Mouse (Mus musculus) left cerebral cortex, postnatal 14 days (tissue): ENCODE results near the gene Cyp2u1. TPM values are rescaled to one million over a fixed set of nuclear protein-coding genes. Genes with fewer than 3 reads are reported as not detected.
A peak's percentile ranks its signal among the peaks of the same experiment; 100 is the strongest.
"Not testable (repeated sequence)": the region's sequence is repeated elsewhere in the genome, so short reads cannot be mapped to it uniquely, and the experiment has no call there.

Source experiments
- DNase-seq, 2 experiments: peaks; one replicate each; pipeline ENCODE4 v3.0.0; 2021 to 2022; ENCODE audit warnings: low spot score in 2 of 2, mixed read lengths in 1 of 2
- intact Hi-C: fragments of 180-260 bp; cut with DNase I; formaldehyde crosslinking; loops from one replicate; pipeline ENCODE4 v1.15.1; 2025
- long read RNA-seq, 2 experiments: library from polyadenylated mRNA; stranded (forward); transcript quantifications; one replicate each; pipeline ENCODE4 v2.0.0; 2021
- total RNA-seq, 2 experiments: library from RNA; stranded (reverse); gene quantifications; 2 replicates each; pipeline ENCODE4 v1.2.3; 2021

Gene Cyp2u1
- total RNA-seq = 10 to 100 TPM; 14.0 to 17.4 TPM
- long read RNA-seq, experiment 1, full-length matches to known transcripts = 7 of 8 reads
- long read RNA-seq, experiment 1, partial matches to known transcripts = 0 of 8 reads
- long read RNA-seq, experiment 1, other reads (novel, unspliced or antisense) = 1 of 8 reads
- long read RNA-seq, experiment 2, partial matches to known transcripts = 1 of 7 reads
- long read RNA-seq, experiment 2, other reads (novel, unspliced or antisense) = 2 of 7 reads

DNA sequence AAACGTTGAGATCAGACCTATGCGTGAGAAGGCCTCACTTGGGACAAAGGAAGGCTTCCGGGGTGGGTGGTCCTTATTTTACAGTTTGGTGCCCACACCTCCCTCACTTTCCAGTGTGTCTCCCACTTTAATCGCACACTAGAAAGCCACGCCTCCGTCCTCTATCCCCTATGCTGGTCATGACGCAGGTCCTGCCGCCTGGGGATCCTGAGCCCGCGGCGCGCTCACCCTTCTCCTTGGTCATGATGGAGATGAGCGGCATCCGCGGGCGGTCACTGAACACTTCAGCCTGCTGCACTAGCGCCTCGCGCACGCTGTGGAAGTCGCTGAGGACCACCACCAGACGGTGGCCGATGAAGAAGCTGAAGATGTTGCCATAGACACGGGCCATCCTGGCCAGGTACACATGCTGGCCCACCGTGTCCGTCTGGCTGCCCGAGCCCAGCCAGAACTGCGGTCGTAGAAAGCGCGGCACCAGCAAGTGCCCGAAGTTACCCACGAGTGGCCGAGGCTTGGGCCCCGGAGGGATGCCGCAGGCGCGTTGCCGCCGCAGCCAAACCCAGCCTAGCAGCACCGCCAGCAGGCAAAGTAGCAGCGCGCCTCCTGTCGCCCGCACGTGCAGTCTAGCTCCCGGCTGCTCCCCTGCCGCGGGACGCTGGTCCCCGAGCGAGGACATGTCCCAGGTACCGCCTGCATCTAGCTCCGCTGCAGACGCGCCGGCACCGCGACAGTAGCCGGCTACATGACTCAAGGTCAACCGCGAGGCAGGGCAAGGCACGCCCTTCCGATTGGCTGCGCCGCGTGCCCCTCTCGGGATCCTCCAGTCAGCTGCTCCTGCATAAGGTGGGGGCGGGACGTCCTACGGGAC, at the start of gene Cyp2u1:
Gene Cyp2u1, minus strand, starts transcription at position 776 of the 868 bp plus-strand sequence.
- intact Hi-C loops = loop anchor here (5.0 kb wide), 1 partner anchor 250 kb away; no protein-coding TSS in a partner anchor
- DNase-seq = peak; percentile 91 to 92

DNA sequence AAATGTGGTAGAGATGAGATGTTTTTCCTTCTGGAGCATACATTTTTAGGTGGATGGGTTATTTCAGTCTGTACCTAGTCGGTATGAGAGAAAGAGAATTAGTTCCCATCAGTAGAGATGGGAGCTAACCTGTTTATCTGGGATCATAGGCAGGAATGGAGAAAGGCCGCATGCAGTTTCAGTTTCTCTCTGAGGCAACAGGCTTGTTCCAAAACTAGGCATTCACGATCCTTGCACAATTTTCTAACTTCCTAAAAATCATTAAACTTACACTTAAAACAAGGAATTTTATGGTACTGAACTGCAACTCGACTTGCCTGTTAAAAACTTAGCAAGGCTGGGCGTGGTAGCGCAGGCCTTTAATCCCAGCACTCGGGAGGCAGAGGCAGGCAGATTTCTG, 47.5 kb upstream of the Cyp2u1 start:
- intact Hi-C loops = no loop called here
- no peak for DNase-seq

DNA sequence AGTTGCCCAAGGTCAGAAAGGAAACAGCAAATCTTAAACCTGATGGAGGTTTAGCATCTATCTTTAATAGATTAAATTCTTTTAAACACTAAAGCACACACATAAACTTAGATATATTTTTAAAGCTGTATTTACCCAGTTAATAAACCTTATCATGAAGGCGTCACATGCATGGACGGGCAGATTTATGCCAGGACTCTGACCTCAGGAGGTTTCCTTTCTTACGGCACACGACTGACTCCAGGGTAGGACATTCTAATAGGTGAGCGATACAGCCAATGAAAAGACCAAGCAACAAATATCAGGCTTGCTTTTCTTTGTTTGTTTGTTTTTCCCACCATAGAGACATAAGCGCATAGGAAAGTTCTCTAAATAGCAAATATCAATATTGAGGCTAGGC, 46.0 kb upstream of the Cyp2u1 start:
- no peak for DNase-seq
- intact Hi-C loops = no loop called here

DNA sequence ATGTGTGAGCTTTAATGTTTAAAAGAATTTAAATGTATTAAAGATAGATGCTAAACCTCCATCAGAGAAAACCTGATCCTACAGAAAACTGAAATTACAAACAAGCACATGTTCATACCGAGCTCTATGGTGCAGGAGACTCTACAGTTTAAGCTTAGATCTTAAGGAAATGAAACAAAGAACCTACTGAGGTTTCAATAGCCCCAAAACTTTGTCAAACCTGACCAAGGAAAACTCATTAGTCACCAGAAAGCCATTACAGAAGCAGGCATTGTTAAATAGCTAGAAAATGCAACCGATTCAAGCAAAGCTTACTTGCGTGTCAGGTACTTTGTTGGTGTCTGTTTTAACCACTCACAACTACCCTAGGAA, 45.5 kb upstream of the Cyp2u1 start:
- intact Hi-C loops = no loop called here

DNA sequence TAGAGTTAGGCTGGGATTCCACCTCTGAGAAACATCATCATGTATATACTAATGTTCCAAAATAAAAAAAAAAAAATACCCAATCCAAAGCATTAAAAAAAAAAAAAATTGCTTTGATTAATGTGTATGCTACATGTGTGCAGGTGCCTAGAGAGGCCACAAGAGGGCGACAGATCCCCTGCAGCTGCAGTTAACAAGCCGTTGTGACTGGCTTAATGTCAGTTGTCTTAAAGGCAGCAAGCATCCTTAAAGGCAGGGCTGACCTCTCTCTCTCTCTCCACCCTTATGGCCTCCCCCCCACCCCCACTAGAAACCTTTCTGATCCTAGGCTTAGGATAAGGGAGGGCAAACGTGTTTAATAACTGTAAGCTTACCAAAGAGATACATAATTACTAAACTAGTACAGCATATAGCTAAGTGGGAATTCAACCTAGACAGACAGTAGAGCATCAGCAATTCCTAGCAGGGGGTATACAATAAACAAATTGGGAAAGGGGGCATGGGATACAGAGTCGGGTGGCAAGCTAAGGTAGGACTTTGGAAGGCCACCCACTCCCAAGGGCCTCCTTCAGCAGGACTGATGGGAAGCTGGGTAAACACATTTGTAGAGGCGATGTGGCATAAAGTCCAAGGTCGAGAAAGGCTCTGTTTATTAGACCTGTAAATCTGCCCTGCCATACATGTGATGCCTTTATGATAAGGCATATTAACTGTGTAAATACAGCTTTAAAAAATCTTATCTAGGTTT, 45.0 kb upstream of the Cyp2u1 start:
- peak in 1 of 2 experiments; percentile 12 for DNase-seq
- intact Hi-C loops = no loop called here

More for the DNA sequence above, 45.5 kb upstream of the Cyp2u1 start:
- DNase-seq = no peak

DNA sequence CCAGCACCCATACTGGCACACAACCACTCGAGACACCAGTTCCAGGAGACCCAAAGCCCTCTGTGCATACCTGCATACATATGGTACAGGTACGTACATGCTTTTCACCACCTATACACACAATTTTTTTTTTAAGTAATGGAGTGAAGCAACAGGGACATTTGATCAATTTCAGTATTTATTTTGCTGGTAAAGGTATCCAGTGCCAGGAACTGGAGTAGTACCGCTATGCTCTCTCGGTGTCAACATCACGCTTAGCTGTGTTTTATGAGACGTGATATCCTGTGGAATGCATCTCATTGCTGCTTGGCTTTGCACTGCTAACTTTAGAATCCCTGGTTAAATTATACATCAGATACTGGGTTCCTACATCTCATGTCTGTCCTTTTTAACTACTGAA, 42.9 kb upstream of the Cyp2u1 start:
- intact Hi-C loops = no loop called here
- no peak for DNase-seq

DNA sequence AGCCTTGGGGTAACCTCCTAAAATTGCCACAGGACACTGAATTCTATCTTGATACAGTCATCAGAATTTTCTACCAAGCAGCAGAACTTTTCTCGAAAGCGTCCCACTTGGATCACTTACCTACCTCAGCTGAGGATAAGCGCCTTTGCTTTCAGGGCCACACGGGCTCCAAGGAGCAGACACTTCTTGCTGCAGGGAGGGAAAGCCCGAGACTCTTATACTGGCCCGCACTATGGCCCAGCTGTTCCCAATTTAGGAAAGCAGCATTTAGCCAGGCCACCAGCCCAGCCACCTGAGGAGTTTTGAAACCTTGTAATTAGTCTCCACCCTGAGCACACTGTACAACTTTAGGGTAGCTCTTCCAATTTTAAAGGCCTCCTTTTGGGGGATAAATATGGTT, 40.3 kb upstream of the Cyp2u1 start:
- intact Hi-C loops = no loop called here
- DNase-seq = no peak

DNA sequence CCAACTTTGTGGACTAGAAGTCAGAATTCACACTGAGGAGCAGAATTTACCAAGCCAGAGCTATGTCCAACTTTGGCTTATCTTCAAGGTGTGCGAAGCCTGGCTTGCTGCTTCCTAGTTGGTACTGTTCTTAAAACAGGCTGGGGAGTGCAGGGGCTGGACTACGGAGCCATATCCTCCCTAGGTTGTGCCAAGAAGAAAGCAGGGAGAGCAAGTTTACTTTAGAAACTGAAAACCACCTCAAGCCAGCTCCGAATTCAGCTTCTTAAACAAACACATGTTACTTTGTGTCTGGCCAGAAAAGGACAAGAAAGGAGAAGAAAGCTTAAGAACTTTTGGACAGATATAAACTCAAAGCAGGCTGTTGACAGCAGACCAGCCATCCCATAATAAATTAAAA, 37.9 kb upstream of the Cyp2u1 start:
- intact Hi-C loops = no loop called here
- no peak for DNase-seq

DNA sequence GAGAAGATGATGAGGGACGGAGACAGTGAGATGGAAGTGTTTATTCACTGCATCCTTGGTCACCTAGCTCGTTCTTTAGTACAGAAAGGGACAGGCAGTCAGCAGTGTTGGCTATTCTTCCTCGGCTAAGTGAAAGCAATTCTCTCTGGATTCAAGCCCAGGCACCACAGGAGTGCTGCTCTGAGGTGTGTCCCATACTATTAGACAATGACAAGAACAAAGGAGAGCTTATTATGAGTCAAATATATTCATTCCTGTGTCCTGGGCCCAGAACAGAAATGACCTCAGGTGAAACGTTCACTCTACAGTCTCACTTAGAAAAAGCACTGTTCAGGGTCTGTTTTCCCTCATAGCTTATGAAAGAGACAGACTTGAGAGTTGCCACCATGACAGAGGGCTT, 36.3 kb upstream of the Cyp2u1 start:
- intact Hi-C loops = no loop called here
- no peak for DNase-seq

DNA sequence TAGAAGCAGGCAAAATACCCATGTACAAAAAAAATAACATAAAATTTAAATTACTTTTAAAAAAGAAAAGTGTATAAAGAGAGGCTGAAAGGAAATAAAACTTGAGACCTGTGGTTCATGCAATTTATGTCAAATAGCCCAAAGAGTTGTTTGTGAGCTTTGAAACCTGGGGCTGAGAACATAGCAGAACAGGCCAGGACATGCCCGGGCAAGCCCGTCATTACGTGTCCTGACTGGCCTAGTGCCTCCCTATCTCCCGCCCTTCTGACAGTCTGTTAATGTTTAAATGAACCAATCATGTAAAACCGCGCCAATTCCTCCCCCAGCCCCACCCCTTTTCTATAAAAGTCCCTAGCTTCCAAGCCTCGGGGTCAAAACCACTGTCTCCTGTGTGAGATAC, 34.7 kb upstream of the Cyp2u1 start:
- intact Hi-C loops, DNase-seq: not testable (repeated sequence)

DNA sequence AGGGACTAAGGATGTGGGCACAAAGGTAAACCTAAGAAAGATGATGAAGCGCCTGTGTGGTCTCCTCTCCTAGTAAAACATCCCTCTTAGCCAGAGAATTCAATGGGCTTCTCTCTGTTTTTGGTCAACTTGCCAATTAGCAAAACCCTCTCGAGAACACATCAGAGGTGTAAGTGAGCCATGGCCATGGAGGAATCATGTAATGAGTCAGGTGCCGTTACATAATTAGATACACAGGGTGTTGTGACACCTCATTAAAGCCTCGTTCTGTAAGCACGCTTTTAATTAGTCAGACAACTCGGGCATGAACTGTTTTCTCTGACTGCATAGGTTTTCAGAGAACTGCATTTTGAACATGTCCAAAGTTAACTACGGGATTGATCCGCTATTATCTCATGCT, 33.6 kb upstream of the Cyp2u1 start:
- intact Hi-C loops = no loop called here
- no peak for DNase-seq

DNA sequence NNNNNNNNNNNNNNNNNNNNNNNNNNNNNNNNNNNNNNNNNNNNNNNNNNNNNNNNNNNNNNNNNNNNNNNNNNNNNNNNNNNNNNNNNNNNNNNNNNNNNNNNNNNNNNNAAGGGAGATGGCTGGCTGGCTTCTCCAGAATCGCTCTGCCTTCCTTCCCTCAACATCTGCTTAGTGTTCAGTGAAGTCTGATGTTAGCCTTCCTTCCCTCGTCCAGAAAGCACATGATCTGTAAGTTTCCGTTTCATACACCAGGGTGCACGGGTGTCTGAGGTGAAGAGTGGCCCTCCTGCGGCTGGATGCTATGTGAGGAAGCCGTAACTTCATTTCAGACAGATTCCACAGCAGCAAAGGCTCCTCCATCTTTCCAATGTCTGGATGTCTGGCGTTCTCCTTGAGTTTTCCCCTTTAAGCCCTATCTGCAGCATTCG, 32.1 kb upstream of the Cyp2u1 start:
- intact Hi-C loops = no loop called here
- DNase-seq = no peak

DNA sequence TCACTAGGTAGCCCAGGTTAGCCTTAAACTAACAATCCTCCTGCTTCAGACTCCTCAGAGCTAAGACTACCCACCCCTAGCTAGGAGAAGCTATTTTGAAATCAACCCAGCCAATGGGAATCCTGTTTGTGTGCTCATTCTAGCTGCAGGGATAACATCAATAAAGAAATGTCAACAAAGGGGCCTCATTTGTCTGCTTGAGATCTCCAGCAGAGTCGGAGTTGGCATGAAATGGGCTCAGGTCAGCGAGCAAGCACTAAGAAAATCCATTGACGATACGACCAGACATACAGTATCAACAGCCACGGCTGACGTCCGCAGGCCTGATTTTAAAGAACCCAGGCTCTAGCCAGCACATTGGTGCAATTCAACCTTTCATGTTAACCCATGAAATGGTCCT, 24.2 kb upstream of the Cyp2u1 start:
- intact Hi-C loops = no loop called here
- DNase-seq = no peak

DNA sequence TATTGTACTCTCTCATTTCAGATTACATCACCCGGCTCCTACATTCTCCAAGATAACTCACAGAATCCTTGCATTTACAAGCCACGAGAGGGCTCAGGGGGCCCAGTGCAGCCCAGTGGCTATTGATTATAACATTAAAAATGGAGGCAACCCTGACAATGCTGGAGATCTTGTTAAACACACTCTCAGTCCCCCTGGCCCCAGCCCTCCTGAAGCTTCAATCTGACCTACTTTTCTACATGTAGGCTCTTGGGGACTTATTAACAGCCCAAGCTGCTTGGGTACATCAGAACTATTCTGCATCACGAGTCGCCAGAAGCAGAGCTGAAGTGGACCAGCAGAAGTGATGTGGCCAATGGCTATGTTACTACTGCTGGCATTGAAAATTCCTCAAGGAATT, 23.6 kb upstream of the Cyp2u1 start:
- intact Hi-C loops = no loop called here
- DNase-seq = no peak

DNA sequence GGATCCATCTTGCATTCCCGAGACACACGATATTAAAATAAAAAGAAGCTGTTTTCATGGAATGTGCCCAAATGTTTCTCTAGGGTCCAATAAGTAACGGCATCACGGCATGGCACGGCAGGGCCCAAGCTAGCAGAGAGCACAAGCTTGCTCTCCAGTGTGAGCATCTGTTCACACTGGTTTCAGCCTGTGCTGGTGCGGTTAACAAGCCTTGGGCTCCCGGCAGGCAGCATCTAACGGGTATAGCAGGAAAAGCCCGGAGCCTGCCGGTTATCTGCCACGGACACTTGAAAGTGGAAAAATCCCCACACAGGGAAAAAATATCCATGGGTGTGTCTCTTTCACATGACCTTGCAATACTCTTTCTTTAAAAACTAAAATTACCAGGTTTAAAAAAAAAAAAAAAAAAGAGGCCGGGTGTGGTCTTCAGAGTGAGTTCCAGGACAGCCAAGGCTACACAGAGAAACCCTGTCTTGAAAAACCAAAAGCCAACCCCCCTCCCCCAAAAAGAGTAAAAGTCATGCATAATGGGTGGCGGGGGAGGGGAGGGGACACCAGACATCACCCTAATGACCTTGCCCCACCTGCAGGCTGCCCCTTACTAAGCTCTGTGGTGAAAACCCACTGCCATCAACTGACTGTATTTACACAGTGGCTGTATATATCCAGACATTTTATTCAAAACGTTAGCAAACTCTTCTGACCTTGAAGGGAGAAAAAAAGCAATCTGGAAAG, 19.2 kb upstream of the Cyp2u1 start:
- intact Hi-C loops = loop anchor here (5.0 kb wide), 1 partner anchor 205 kb away; no protein-coding TSS in a partner anchor

DNA sequence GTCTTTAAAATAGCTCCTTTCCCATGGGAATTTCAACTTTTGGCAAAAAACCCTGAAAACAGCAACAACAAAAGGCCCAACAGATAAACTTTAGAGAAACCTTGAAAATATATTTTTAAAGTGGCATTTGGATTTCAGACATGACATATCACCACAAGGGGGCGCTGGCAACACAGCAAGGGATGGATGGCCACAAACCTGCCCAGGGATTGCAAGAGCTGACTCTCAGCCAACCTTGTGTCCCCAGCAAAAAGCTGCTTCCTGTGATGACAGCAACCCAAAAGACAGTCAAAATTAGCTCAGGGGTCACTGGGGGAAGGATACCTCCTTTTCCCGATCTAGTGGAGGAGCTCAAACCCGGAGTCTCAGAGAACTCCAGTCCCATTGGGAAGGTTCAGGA, 17.2 kb upstream of the Cyp2u1 start:
- intact Hi-C loops = loop anchor here (2.0 to 5.0 kb wide), 2 partner anchors 207 to 233 kb away; no protein-coding TSS in a partner anchor
- DNase-seq = peak; percentile 77 to 83

More for the DNA sequence above, 19.2 kb upstream of the Cyp2u1 start:
- DNase-seq = no peak

DNA sequence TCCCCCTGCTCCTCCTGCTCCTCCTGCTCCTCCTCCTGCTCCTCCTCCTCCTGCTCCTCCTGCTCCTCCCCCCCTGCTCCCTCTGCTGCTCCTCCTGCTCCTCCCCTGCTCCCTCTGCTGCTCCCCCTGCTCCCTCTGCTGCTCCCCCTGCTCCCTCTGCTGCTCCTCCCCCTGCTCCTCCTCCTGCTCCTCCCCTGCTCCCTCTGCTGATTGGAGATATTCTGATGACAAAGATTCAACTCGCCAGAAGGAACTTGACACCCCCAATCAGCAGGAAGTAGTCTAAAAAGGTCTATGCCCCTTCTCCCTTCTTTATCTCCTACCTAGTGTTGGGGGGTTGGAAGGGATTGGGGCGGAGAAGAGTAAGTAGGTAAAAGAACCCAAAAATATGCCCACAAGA, 15.2 kb upstream of the Cyp2u1 start:
- no peak for DNase-seq
- intact Hi-C loops = no loop called here

DNA sequence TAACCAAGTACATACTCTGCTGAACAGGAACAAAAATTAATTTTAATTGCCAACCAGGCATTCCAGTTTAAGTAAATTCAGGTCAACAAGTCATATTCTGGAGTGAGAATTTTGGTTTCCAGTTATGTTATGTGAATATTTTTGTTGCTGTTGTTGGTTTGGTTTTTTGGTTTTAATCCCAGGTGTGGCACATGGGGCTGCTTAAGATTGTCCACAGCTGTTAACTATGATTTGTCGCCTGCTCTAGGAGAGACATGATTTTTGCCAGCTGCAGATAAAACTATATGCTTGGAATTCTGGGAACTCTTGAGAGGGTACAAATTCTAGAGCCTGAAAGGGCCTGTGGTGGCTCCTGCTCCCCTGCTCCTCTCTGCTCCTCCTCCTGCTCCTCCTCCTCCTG, 14.1 kb upstream of the Cyp2u1 start:
- no peak for DNase-seq
- intact Hi-C loops = no loop called here

DNA sequence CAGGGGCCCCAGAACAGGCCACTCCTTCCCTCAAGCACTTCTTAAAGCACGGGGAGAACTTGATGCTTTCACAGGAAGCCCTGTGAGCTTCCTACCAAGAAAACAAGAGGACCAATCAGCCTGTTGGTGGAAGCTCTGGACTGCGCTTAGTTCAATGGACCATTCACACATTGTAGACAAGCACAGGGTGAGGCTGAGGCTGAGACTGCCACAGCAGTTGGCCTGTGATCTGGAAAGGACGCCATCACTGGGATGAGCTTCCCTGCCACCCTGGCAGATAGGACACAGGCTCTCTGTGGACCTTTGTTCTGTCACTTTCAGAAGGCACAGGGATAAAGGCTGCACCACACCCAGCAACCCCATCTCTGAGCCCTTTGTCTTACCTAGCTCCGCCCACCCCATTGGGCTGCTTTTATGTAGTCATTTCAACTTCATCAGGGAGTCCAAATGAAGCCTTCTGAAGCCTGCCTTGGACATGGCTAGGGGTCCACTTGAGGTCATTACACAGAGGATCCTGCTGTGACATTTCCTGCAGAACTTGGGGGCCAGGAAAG, 13.0 kb upstream of the Cyp2u1 start:
- no peak for DNase-seq
- intact Hi-C loops = no loop called here
